Comparison of ENCODE assay signal across 16 mouse cellular contexts in genomic region chr19:7236011-7236410, GRCm38 (mm10).
"Had no signal": no experiment of that assay in that cellular context is flagged by ENCODE, and none has a peak within 500 bp of the region (broad histone marks: within the 10 kb centered on the region; RNA-seq: fewer than 3 reads in every experiment).

No protein-coding gene starts in this region.

- H3K9ac ChIP-seq: liver, embryonic 13.5 days; neural tube, embryonic 12.5 days; stomach, embryonic 15.5 days had no signal

- H3K27me3 ChIP-seq: liver, embryonic 13.5 days; neural tube, embryonic 12.5 days; stomach, embryonic 15.5 days had no signal

- ATAC-seq: intestine, postnatal 0 days had no signal

- H3K4me2 ChIP-seq: liver, embryonic 13.5 days; midbrain, embryonic 11.5 days; neural tube, embryonic 12.5 days; stomach, embryonic 15.5 days had no signal

- DNase-seq: kidney, postnatal 14 days; layer of hippocampus, postnatal 36 days; liver, embryonic 13.5 days; lung, adult 2 months; lung, postnatal 14 days; lung, postnatal 4 days; midbrain, embryonic 14.5 days; retina, postnatal 1 day; right cerebral cortex, postnatal 25 days; spleen, adult 18-20 months; thymus, postnatal 25 days had no signal

- H3K4me3 ChIP-seq: left cerebral cortex, adult 2 months; liver, embryonic 13.5 days; neural tube, embryonic 12.5 days; stomach, embryonic 15.5 days had no signal

- H3K27ac ChIP-seq: left cerebral cortex, adult 2 months; liver, embryonic 13.5 days; neural tube, embryonic 12.5 days; stomach, embryonic 15.5 days had no signal

- H3K9me3 ChIP-seq: liver, embryonic 13.5 days; neural tube, embryonic 12.5 days; stomach, embryonic 15.5 days had no signal
